Mouse (Mus musculus) CH12F3 (cell line): Measurements from ENCODE around the gene Wrap53.

ENCODE experiments used
- in situ Hi-C: fragments of 300-500 bp; cut with MboI; formaldehyde crosslinking; loops from 2 replicates; pipeline ENCODE4 v1.14.3; 2020; ENCODE audit warnings: low sequenced_read_pairs

Wrap53 gene

DNA sequence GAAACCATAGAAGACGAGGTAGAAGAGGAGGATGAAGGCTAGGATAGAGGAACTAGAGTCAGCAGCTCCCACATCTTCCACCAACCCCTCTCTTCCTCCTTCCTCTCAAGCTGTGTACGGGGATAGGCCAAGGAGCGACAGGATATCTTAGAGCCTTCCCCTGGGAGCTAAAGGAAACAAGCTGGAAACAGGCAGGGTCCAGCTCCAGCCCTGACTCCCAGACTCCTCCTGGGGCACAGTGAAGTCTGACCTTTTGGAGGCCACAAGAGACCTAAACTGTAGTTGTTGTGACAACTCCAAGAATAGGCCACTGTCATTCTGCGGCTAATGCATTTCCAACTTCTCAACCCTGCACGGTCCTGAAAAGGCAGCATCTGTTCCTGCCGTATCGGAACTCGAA is 23.5 kb upstream of the Wrap53 start:
- in situ Hi-C loops, result no loop called here

GRCm38 (mm10) chr11:69601768-69602167 is 21.7 kb upstream of the Wrap53 start:
- in situ Hi-C loops, result no loop called here

DNA sequence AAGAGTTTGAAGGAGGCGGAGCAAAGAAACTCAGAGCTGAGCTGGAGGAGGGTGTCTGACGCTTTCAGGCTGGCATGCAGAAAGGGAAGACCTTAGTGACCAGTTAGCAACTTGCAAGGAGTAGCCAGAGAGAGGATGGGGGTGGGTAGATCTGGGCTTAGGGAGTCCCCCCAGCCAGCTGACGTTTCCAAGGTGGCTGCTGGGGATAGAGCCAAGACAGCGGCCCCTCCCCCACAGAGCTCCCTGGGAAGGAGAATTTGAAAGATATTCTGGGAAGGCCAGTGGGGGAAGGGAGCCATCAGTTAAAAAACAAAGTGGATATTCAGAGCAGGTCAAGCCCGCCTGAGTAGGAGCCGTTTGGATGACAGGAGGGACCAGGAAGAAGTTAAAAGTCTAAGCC is 20.0 kb upstream of the Wrap53 start:
- in situ Hi-C loops, result no loop called here

DNA sequence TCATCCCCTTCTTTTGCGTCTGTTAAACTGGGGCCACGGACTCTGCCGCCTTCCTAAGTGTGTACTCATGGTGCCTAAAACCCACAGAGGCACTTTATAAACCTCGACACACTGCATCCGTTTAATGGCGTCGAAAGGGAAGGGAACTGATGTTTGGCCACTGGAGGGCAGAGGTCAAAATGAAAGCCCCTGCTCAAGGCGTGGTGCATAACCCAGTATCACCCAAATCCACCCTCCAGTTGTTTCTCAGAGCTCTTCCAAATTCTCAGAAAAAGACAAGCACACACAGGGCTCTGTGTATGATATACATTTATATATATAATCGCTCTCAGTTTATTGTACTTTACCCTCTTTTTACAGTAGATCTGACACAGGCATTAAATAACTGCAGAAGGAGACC is 19.4 kb upstream of the Wrap53 start:
- in situ Hi-C loops, result no loop called here

GRCm38 (mm10) chr11:69594853-69595252 is 14.8 kb upstream of the Wrap53 start:
- in situ Hi-C loops, result no loop called here

DNA sequence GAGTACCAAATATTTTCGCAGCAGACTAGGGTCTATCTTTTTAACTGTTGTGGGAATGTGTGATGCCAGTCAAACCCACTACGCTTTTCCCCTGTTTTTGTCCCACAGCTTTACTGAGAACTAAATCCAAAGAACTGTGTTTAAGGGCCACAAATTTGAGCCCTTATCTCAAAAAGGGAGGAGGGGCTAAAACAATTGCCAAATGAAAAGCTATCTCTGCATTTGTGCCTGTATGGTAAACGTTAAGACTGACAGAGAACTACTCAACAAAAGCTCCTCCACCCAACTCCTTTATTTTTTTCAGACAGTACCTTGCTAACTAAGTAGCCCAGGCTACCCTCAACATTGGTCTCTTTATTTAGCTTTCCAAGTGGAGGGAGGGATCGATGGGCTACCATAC is 12.7 kb upstream of the Wrap53 start:
- in situ Hi-C loops, result no loop called here

- in situ Hi-C loops, result no loop called here
Measured at GRCm38 (mm10) chr11:69591899-69592637, 12.0 kb upstream of the Wrap53 start.

DNA sequence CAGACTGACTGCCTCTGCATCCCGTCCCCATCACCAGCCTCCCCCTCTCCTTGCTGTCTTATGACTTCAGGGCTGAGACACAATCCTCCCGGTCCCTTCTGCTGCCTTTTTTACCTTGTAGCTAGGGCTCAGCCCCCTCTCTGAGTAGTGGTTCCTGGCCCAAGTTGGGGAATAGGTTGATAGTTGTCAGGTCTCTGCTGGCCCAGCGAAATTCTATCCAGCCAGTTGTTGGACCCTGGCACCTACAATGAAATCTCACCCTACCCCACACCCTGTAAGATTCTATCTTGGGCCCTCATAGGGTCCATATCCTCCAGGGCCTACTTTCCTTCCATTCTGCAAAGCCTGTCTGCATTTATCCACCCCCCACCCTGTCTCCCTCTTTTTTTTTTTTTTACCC is 11.4 kb upstream of the Wrap53 start:
- in situ Hi-C loops, result no loop called here

DNA sequence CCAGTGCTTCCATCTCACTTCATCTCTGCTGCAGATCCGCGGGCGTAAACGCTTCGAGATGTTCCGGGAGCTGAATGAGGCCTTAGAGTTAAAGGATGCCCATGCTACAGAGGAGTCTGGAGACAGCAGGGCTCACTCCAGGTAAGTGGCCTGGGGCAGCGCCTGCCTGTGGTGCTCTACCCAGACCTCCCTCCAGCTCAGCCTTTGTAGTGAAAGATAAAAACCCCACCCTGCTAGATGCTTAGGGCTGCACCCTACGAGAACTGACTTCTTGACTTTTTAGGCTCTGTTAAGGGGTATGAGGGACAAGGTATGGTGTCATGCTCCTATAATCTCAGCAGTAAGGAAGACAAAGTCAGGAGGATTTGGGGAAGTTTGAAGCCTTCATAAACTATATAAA is 10.6 kb upstream of the Wrap53 start:
- in situ Hi-C loops, result no loop called here

DNA sequence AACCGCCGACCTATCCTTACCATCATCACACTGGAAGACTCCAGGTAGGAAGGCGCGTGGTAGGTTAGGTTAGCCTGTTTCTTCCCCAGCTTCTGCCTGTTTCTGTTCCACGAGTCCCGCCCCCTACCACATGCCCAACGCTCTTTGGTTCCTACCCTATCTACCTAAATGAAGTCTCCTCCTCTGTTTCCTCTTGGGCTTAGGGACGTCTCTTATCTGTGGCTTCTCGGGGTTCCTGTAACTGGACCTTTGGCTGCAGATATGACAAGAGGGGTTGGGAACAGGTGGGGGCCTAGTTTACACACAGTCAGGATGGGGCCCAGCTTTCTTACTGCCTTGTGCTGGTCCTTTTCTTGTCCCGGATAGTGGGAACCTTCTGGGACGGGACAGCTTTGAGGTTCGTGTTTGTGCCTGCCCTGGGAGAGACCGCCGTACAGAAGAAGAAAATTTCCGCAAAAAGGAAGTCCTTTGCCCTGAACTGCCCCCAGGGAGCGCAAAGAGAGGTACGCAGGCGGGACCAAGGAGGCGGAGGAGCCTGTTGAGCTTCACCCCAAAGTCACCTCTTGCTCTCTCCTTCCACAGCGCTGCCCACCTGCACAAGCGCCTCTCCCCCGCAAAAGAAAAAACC is 9.3 kb upstream of the Wrap53 start:
- in situ Hi-C loops, result no loop called here

DNA sequence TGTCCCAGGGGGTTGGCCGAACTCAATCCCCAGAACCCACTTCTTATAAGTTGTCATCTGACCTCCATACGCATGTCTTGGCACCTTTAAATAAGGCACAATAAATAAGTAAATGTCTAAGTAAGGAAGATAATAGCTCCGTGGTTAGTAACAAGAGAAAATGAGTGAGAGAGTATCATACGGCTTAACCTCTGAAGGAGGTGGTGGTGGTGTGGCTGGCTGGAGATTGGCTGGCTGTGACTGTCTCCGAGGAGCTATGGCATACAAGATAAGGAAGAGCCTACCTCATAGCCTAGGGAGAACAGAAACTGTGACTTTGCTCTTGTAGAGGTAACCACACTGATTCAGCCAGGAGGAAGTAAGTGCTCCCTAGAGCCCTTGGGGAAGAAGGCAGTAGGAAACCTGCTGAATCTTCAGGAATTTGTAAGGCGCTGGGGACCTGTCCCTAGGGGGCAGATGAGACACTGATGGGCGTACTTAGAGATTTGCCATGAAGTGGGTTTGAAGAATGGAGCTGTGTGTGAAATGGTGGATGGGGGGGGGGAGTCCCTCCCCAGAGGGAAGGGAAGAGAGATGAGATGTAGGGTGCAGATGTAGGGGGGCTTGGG is 5.8 kb upstream of the Wrap53 start:
- in situ Hi-C loops, result no loop called here

- in situ Hi-C loops, result no loop called here
Measured at GRCm38 (mm10) chr11:69584937-69585336, 4.9 kb upstream of the Wrap53 start.

DNA sequence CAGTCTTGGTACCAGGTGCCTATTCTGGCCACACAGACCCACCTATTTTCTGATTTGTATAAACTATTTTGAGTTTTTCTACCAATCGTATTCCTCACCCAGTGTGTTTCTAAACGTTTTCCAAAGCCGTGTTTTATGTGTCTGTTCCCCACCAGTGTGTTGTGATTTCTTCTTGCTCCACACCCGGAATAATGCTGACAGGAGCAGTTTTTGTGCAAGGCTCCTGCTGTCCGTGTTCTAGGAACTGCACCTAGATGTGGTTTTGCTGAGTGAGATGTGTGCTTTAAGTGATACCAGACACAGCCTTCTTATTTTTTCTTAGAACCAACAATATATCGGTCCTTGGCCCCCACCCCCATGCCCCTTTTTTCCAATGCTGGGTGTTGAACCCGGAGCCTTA is 4.0 kb upstream of the Wrap53 start:
- in situ Hi-C loops, result no loop called here

DNA sequence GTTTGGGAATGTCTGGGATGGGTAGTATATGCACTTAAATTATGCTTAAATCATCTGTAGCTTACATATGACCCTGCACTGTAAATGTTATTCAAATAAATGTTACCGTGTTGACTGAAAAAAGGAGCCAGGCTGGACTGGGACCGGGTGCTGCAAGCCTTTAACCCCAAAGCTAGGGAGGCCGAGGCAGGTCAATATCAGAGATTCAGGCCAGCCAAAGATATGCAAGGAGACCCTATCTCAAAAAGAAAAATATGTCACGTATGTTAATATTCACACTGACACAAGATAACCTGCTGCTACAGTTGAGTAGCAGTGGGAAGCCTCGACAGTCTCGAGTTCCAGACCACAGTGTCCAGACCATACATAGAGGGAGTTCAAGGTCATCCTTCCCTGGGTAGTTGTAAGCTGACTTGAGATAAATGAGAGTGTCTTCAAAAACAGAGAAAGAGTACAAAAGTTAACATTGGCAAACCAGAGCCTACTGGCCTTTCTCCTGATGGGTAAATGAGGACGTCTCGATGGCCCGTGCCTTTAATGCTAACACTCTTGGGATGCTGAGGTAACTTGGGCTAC is 2.3 kb upstream of the Wrap53 start:
- in situ Hi-C loops, result no loop called here

- in situ Hi-C loops, result no loop called here
Measured at GRCm38 (mm10) chr11:69581814-69582213, 1.8 kb upstream of the Wrap53 start.

DNA sequence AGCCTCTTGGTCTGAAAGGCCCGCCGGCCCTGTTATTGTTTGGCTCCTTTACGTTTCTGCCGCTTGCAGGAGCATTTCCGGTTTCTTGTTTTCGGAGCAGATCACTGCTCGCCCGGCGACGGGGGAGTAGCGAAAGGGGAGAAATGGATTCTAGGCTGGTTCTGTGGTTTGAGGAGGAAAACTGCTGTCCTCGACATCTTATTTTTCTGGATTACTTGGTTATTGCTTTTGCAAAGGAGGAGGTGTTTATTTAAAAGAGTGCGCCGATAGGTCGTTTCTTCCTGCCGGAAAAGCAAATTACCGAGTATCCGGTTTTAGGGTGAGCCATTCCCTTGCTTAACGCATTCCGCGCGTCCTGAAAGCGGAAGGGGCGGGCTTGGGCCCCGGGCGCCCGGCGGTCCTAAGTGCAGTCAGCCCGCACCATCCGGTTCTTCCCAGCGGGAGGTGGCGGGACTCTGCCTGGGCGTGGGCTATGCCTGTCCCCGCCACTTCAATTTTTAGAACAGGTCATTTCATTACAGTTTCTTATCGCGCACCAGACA is 1.2 kb upstream of the Wrap53 start:
- in situ Hi-C loops, result no loop called here

DNA sequence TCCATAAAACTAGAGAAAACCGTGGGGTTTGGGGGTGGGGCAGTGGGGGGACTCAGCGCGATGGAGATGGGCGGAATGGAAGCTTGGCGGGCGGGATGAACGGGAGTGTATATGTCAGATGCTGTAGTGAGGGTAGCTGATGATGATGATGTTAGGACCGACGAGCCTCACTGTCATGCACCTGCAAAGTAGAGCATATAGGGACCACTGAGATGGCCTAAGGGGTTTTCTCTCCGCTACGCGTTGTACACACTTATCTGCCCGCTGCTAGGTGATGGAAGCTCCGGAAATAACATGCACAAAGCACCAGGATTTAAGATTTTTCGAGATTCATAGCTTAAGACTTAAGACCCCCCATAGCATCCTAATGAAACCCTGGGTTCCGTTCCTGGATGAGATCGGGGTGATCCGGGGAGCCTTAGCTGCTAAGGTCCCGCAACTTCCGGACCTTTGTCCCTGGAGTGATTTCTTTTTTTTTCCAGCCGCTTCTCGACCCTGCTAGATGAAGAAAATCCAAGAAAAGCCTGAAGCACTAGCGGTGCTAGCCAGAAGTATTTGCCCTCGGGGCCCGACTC is 604 bp upstream of the Wrap53 start:
- in situ Hi-C loops, result no loop called here

- in situ Hi-C loops, result no loop called here
Measured at GRCm38 (mm10) chr11:69579128-69580017, 682 bp downstream of the Wrap53 start.

DNA sequence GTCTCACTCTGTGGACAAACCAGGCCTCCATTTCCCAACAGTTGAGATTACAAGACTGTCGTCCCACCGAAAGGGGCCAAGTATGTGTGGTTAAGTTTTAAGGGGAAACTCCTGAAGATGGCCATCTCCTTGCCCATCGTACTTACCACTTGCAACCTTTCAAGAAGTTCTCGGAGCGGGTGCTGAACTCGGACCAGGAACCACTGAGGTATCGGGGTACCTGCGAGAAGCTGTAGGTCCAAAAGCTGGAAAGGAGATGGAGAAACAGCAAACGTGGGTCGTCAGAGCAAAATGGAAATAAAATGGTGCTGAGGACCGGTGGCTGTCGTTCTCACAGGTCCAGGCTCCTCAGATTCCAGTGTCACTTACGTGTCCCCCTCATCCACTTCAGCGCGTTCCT is 1.8 kb downstream of the Wrap53 start:
- in situ Hi-C loops, result no loop called here

GRCm38 (mm10) chr11:69576307-69576706 is 3.7 kb downstream of the Wrap53 start:
- in situ Hi-C loops, result no loop called here
